Mouse (Mus musculus) hindlimb bud, embryonic 11.5 days (tissue): Measurements from ENCODE around the gene Ube2g2.

Experiments used
- DNase-seq: peaks from one replicate; pipeline ENCODE4 v3.0.0-alpha.2; 2012; ENCODE audit warnings: low read depth, low spot score; ENCODE audit errors: extremely low spot score

Ube2g2 gene

DNA sequence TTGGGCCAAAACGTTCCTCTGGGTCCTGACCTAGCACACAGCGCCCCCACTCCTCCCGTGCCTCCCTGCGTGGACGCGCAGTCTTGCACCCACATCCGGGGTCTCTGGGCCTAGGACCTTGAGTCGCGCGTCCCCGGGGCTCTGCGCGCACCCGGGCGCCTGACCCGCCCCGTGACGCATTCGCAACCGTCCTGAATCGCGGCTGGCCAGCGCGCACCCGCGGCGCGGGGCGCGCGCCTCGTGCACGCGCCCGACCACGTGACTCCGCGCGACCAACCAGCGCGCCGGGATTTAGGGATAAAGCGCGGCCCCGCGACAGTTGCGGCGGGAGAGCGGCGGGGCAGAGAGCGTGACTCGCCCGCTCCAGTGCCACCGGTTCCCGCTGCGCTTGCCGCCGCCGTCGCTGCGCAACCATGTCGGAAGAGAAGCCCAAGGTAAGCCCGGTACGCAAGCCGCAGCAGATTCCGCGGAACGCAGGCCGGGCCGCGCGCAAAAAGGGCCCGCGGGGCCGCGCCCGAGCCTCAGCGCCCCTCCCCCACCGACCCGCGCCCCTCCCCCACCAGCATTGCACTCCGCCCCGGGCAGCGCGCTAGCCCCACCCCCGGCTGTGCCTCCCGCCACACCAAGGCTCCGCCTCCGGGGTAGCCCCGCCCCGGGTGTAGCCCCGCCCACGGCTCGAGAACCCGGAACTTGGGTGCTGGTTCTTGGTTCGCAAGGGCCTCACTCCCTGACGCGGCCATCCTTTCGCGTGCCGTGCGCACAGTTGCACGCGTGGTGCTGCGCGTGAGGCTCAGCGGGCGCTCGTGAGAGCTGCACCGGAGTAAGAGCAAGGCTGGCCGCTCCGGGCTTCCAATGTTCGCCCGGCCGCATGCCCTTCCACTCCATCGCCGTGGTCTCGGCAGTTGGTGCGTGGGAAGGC lies 15.9 kb upstream of the Ube2g2 start, which contains the start of the genes Sumo3 and Gm49325:
Gene Sumo3, plus strand, starts transcription at position 190 of the 919 bp plus-strand sequence.
Gene Gm49325, plus strand, starts transcription at position 290 of the 919 bp plus-strand sequence.
- DNase-seq, result no peak

DNA sequence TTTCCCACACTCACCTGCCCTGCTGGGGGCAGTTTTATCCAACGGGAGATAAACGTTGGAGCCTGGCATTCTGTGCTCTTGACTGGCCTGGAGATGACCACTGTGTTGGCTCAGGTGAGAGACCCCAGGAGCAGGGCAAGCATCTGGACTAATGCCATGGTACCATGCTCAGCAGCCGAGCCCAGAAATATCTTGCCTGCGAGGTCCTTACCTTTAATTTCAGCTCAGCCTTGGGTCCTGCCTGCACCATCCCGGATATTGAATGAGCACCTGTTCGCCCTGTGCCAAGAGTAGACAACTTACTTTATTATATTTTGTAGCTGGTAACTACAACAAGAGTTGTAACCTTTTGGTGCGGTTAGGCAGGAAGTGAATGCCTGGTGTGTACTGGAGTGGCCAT lies 15.2 kb upstream of the Ube2g2 start:
- DNase-seq, result no peak

DNA sequence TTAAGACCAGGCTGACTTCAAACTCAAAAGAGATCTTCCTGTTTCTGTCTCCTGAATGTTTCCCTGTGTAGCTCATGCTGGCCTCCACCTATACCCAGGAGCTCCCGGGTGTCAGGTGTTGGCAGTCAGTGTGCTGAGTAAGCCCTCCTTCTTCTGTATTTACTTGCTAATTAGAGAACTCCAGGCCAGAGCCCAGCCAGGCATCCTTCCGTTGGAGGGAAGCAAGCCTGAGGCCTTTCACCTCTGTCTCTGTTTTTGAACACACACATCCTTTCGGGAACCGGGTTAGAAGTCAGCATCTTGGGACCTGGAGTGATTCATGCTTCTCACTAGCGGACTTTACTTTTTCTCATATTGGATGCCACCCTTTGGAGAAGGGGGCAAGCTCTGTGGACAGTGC lies 14.6 kb upstream of the Ube2g2 start:
- no peak for DNase-seq

DNA sequence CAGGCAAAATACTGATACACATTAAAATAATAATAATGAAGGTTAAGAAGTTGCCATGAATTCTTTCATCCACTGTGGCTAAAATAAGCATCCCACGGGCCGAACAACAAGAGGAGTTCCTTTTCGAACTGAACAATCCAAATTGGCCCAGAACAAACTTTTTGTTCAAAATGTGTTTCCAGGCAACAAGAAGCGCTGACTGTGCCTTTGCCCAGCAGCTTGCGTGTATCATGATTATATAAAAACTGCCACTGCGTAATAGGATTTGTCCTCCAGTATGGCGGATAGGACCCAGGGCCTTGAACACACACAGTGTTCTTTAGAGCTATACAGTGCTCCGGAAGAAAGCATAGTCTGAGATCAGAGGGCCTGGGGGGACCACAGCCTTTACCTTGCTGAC lies 13.5 kb upstream of the Ube2g2 start:
- DNase-seq, result no peak

DNA sequence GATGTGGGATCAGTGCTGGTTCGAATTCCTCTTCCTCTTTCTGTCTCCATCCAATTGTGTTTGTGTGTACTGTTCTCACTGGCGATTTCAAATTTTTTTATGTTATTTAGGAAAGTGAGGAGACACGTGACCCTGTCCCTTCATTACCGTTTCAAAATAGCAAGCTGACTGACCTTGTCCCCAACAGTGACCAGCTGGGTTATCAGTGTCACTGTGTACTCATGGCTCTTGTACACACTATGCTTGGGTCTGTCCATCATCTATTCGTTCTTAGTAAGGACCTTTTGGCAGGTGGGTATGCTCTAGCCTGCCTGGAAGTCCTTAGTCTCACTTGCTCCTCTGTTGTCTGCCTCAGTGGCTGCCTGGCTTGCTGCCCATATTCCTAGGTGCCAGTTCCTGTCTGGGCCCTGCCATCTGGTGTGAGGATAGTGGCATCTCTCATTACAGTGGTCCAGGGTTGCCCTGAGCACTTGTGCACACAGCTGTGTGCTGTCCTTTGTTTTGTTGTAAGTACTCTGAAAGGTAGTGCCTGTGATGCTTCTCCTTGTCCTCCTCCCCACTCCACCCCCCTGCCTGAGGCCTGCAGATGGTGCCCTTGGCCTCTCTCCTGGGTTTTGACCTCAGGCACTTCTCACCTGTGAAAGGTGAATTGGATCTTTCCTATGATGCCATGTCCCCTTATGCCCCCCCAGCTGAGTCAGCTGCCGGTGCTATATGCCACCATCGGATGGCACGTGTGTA lies 11.7 kb upstream of the Ube2g2 start:
- DNase-seq, result no peak

DNA sequence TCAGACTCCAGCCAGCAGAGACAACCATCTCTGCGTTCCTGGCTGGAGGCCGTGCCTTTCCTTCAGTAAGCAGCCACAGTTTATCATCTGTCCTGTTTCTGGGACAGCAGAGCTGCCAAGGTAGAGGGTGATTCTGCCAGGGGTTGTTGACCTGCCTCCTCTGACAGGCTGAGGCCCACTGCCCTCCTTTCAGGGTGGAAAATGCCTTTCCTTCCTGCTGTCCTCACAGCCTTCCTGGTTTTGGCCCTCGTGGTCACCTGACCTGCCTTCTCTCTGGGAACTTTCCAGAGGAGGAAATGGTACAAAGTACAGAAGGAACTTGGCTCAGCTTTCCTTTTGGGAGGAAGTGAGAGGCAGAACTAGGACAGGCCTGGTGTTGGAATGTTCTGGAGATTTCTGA lies 8.7 kb upstream of the Ube2g2 start:
- DNase-seq, result no peak

DNA sequence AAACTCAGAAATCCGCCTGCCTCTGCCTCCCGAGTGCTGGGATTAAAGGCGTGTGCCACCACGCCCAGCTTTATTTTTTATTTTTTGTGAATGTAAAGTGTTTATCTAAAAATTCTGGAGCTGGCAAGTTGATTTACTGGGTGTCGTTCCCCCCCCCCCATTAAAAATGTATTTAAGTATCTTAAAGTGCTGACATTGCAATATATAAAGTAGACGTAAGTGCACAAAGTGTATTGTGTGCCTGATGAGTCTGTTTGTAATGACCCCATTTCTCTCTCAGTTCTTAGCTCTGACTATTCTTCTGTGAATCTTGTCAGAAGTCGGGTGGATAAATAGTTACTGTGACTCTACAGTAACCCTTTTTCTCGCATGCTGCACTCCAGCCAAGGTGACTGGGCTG lies 6.4 kb upstream of the Ube2g2 start:
- DNase-seq, result no peak

DNA sequence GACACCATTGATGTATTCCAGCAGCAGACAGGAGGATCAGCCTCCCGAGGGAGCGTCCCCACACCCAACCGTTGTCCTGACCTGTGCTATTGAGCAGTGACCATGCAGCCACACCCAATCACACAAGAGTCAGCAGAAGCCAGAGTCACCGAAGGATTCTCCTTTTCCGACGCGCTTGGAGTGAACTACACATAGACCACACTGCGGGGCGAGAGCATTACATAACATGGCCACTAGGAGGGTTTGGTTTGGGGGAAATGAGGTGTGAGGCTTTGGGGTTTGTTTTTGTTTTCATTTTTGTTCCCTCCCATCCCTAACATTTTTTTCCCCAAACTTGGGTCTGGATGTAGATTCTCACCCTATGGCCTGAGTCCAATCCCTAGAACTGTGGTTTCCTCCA lies 5.9 kb upstream of the Ube2g2 start:
- no peak for DNase-seq

DNA sequence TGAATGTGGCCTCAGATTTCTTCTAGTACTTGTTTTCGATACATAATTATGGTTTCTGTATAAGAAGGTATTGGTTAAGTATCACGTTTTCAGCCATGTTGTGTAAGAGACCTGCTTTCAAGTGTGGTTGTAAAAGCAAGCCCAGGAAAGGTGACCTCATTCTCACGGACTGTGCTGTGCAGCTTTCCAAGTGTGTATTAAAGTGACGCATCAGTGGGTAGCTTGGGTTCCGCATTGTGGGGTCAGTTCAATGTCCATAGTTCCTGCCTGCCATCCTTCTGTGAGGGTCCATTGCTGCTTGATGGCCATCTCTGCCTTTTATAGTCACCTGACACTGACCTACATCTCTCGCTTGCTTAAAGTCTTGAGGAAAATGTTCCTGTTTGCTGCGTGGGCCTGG lies 5.1 kb upstream of the Ube2g2 start:
- DNase-seq, result no peak

DNA sequence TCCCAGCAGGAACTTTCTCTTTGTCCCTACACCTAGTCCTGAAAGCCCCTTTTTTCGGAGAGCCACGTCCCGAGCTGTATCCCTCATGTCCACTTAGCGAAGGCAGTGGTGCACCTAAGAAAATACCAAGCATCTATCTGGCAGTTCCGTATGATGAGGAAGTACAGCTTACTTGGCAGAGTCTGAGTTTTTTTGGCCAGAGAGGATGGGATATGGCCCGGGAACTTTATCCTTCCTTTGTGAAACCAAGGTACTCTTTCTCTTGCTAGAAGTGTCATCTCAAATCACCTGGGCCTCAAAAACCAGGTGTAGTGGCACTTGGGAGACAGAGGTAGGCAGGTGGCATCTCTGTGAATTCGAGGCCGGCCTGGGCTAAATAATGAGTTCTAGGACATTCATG lies 529 bp upstream of the Ube2g2 start:
- no peak for DNase-seq

DNA sequence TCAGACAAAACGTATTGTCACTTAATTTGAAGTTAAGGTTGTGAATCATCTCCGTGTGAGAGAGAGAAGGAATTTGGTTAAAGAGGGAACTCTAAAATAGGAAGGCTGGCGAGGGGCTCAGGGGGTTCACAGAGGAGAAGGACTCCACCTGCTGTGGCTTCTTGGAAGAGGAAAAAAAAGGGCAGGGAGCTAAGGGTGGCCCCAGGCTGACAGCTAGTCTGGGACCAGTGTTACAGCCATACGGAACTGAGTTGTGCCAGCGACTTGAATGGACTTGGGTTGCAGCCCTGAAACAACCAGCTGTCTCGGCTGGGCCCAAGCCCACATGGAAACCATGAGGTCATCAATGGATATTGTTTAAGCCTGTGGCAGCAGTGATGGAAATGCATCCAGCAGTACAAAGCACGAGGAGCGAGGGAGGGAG lies 1.0 kb downstream of the Ube2g2 start:
- no peak for DNase-seq

DNA sequence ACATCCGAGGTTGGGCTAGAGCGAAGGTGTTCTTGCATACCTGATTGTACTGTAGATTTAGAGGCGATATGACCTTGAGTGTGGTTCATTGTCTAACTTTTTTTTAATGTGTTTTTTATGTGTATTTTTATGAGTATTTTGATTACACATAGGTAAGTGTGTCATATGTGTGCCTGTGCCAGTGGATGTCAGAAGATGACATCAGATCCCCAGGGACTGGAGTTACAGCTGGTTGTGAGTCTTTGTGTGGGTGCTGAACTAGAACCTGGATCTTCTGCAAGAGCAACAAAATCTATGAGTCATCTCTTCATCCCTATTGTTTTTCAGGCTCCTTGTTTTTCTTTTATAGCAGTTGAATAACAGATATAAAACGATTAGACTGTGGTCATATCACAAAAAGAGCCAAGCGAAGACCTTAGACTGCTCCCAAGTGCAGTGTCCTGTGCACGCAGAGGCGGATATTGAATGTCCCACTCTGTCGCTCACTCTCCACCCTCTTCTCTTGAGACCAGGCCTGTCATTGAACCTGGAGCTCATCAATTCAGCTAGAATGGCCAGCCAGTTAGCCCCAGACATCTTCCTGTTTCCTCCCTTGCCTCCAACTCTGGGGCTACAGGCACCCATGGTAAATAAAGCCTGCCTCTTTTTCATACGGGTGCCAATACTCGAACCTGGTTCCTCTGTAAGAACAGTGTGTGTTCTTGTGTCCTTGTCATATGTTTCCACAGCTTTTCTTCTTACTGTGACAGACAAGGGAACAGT lies 1.7 kb downstream of the Ube2g2 start:
- DNase-seq, result no peak

DNA sequence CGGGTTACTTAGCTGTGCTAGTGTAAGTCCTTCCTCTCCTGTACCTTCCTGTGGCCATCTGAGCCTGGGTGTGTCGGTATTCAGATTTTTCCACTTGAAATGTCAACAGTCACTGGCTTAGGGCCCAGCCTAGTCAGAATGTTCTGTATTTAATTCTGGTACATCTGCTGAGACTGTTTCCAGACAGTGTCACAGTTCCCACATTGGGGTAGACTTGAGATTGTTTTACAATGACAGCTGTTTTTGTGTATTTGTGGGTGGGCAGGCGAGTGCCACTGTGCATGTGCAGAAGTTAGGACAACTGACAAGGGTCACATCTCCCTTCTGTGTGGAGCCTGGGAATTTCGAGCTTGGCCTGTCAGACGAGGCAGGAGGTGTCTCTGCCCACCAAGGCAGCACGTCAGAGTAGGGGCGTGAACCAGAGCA lies 2.5 kb downstream of the Ube2g2 start:
- no peak for DNase-seq

DNA sequence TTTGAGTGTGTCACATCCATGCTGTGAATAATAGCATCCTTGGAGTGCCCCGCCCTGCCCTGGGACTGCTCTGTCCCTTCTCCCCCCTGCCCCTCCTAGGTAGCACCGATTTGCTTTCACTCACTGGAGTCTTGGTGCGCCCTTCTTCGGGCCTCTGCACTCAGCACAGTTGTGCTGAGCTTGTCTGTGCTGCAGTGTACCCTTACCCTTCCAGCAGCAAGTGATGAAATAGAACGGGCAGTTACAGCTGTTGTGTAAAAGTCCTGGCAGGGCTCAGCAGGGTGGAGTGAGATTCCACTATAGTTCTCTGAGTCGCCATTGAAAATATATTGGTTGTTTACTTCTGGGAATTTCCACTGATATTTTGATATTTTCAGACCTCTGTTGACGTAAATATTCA lies 4.0 kb downstream of the Ube2g2 start:
- no peak for DNase-seq

DNA sequence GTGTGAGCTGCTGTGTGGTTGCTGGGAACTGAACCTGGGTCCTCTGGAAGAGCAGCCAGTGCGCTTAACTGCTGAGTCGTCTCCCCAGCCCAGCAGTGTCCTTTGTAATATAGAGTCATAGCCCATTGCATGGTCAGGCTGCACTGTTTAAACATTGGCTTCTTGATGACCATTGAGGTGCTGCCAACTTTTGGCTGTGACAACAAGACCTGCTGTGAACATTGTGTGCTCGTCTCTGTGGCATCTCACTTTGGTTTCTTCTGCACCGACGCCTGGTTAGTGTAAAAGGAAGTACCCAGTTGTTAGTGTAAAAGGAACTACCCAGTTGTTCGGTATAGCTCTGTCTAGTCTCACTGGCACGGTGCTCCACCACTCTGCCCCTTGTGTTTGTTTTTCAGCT lies 4.5 kb downstream of the Ube2g2 start:
- DNase-seq, result no peak

DNA sequence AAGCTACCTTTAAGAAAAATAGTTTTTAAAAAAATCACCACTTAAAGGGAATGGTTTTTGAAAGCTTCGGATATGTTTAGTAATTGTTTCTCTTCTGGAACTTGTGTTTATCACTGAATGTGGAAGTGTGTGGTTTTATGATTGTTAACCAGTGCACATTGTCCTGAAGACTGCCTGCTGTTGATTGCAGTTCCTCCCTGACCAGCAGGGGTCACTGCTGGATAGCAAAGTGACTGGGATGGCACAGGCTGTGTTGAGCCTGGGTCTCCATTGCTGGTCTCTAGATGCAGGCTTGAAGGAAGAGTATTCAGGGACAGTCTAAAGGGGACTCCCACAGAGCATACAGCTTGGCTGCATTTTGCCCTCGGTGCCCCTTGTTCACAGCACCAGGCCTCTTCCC lies 5.4 kb downstream of the Ube2g2 start:
- peak; percentile 80 for DNase-seq

DNA sequence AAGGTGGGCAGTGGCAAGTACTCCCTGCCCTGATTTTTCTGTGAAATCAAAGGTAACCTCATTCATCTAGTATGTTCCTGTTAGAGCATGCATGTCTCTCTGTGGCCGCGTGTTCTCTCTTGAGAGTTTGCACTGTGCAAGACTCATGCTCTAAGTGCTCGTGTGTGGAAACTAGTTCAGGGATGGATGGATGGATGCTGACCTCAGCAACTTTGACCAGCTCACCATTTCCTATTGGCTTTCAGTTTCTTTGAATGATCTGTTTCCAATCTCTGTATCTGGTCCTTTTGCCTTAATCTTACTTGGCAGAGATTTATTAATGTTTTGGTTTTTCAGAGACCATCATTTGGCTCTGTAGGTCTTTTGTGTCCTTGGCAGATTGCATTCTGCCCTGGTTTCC lies 7.1 kb downstream of the Ube2g2 start:
- no peak for DNase-seq

DNA sequence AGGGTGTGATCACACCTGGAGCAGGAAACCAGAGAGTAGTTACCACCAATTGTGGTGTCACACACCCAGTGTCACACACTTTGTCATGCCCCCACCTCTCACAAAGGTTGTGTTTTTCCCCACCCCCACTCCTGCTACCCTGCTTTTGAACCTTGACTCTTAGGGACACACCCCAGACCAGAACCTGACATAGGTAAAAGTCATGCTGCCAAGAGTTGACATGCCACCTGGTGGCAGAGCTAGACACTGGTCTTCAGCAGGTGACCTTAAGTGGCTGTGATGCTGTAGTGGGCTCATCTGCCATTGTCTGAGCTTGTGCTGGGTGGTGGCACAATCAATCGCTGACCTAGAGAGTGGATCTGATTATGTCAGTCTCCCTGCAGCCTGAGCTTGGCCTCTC lies 7.9 kb downstream of the Ube2g2 start:
- no peak for DNase-seq

DNA sequence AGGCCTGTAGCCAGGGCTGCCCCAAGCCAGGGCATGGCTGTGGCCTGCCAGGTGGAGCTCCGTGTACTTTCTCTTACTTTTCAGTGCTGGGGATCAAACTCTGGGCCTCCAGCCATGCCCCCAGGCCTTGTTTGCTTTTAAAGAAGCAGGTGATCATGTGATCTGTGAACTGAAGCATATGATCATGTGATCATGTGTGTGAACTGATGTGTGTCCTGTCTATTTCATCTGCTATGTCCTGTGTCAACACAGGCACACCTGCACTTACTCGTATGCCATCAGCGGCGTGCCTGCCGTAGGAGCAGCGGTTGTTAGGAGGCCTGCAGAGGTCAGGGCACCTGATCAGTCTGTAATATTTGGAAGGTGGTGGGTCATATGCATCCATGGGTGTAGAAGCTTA lies 11.9 kb downstream of the Ube2g2 start:
- no peak for DNase-seq

DNA sequence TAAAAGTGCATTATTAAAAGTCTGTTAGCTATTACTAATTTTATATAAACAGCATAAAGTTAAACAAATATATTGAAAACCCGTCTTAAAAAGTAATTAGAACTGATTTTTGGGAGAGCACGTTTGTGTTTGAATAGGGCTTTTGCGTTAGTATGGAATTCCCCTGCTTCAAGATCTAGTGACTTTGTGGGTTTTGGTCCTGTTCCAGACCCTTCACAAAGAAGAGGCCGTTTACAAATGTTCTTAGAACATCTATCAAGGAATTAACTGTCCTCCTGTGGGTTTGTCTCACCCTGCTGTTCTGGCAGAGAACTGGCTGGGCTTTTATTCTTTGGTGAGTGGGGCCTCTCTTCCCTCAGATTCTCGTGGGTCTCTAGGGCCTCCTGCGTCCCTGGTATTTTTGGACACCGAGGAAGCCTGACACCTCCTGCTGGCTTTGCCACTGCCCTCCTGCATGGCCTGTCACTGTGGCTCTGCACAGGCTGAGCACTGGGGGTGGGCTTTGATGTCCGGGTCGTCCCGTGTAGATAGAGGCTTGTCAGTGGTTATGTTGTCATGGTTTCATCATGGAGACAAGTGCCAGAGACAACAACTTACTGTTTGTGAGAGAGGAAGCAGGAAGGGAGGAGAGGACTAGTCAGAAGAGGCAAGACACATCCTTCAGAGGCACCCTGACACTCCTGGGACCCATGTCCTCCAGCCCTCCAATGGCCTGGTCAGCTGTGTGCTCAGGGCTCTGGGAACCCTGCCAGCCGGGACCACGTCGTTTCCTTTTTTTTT lies 12.6 kb downstream of the Ube2g2 start:
- DNase-seq, result no peak
